Mouse (Mus musculus) lung, postnatal 0 days (tissue): ENCODE data around the gene Srcin1. TPM values are rescaled to one million over a fixed set of nuclear protein-coding genes. Genes with fewer than 3 reads are reported as not detected.

Experiments used
- ATAC-seq: fragments of 200-750 bp; cut with Nextera tagmentation; 2 replicates; pipeline ENCODE4 v1.8.0; 2017; ENCODE audit warnings: moderate library complexity
- DNase-seq: peaks from one replicate; pipeline ENCODE4 v3.0.0-alpha.2; 2016; ENCODE audit warnings: low spot score
- H3K27ac ChIP-seq: fragments of 300-500 bp; sonication (generic); 2 replicates; pipeline ENCODE4 v1.5.1; 2014; ENCODE audit warnings: antibody characterized with exemption, mild to moderate bottlenecking, low read length, mixed read lengths
- H3K27me3 ChIP-seq: fragments of 300-500 bp; sonication (generic); replicated peaks from 2 replicates; pipeline ENCODE4 v1.6.1; 2014; ENCODE audit warnings: low read length, mixed read lengths; ENCODE audit not compliant: insufficient read depth
- H3K36me3 ChIP-seq: fragments of 300-500 bp; sonication (generic); 2 replicates; pipeline ENCODE4 v1.6.1; 2014; ENCODE audit warnings: low read length, mixed read lengths; ENCODE audit not compliant: insufficient read depth
- H3K4me1 ChIP-seq: fragments of 300-500 bp; sonication (generic); 2 replicates; pipeline ENCODE4 v1.6.1; 2014; ENCODE audit warnings: antibody characterized with exemption, low read depth, low read length, mixed read lengths; ENCODE audit not compliant: insufficient read depth
- H3K4me2 ChIP-seq: fragments of 300-500 bp; sonication (generic); replicated peaks from 2 replicates; pipeline ENCODE4 v1.6.1; 2014; ENCODE audit warnings: low read depth, mild to moderate bottlenecking, low read length, moderate library complexity, mixed read lengths
- H3K4me3 ChIP-seq: fragments of 300-500 bp; sonication (generic); 2 replicates; pipeline ENCODE4 v1.5.1; 2014; ENCODE audit warnings: low read depth, low read length
- H3K9ac ChIP-seq: fragments of 300-500 bp; sonication (generic); replicated peaks from 2 replicates; pipeline ENCODE4 v1.6.1; 2014; ENCODE audit warnings: low read depth, mild to moderate bottlenecking
- H3K9me3 ChIP-seq: fragments of 300-500 bp; sonication (generic); 2 replicates; pipeline ENCODE4 v1.6.1; 2016; ENCODE audit warnings: low read length, mixed read lengths
- CTCF ChIP-seq: IDR thresholded peaks from 2 replicates; pipeline ENCODE4 v1.5.1; 2016; ENCODE audit warnings: antibody characterized with exemption, mild to moderate bottlenecking
- EP300 ChIP-seq: IDR thresholded peaks from 2 replicates; pipeline ENCODE4 v1.6.1; 2016; ENCODE audit warnings: antibody characterized with exemption, mild to moderate bottlenecking, control low read depth
- WGBS: fragments of 180-500 bp; shearing (Covaris S2); extraction: QIAGEN DNeasy Blood & Tissue Kit; methylation state at CpG from one replicate; pipeline ENCODE4 v1.1.7; 2014; 5-methylcytosine and 5-hydroxymethylcytosine counted together
- polyA plus RNA-seq: library from polyadenylated mRNA; unstranded; fragments of >200 nt; fragmentation: Nextera tagmentation; extraction: Ambion mirVana; gene quantifications from 2 replicates; pipeline ENCODE4 v1.2.1, GENCODE M21; 2015

Srcin1 gene
- polyA plus RNA-seq, 1 experiment from 2014 or later = 0.36 TPM

GRCm38 (mm10) chr11:97463991-97464390 lies 112.0 kb downstream of the Srcin1 start:
- 97% methylated on average over 4 of the region's 4 CpGs for WGBS
- no peaks in the 10 kb centered on the region for H3K4me1 ChIP-seq
- no peak overlapping the region for H3K4me3 ChIP-seq
- ATAC-seq (no peak), DNase-seq (no peak)
- no peaks in the 10 kb centered on the region for H3K9me3 ChIP-seq
- no peaks in the 10 kb centered on the region for H3K27me3 ChIP-seq
- no peak overlapping the region for H3K9ac ChIP-seq
- TF ChIP-seq EP300 (no peak), CTCF (no peak)
- H3K36me3 ChIP-seq = peaks cover 53% of the 10 kb centered on the region; the same call in 1 of the 2 replicates
- H3K27ac ChIP-seq = no peak overlapping the region
- H3K4me2 ChIP-seq = no peak overlapping the region

- H3K27me3 ChIP-seq = no peaks in the 10 kb centered on the region
- H3K36me3 ChIP-seq = peaks cover 58% of the 10 kb centered on the region; the same call in 1 of the 2 replicates
- DNase-seq (no peak), ATAC-seq (no peak)
- no peak overlapping the region for H3K4me3 ChIP-seq
- H3K9ac ChIP-seq = no peak overlapping the region
- WGBS = 64% methylated on average over 24 of the region's 33 CpGs
- H3K9me3 ChIP-seq = no peaks in the 10 kb centered on the region
- H3K4me1 ChIP-seq = no peaks in the 10 kb centered on the region
- TF ChIP-seq CTCF (no peak), EP300 (no peak)
- no peak overlapping the region for H3K4me2 ChIP-seq
- no peak overlapping the region for H3K27ac ChIP-seq
These were observed 112.8 kb downstream of the Srcin1 start for GRCm38 (mm10) chr11:97463166-97463565.

GRCm38 (mm10) chr11:97462538-97462937 lies 113.4 kb downstream of the Srcin1 start:
- H3K9me3 ChIP-seq = no peaks in the 10 kb centered on the region
- no peaks in the 10 kb centered on the region for H3K4me1 ChIP-seq
- H3K27ac ChIP-seq = no peak overlapping the region
- H3K9ac ChIP-seq = no peak overlapping the region
- H3K27me3 ChIP-seq = no peaks in the 10 kb centered on the region
- TF ChIP-seq EP300 (no peak), CTCF (peak; percentile 35; the same call in 1 of the 2 replicates)
- 86% methylated on average over 6 of the region's 6 CpGs for WGBS
- ATAC-seq = no peak
- peaks cover 64% of the 10 kb centered on the region; the same call in 1 of the 2 replicates for H3K36me3 ChIP-seq
- no peak overlapping the region for H3K4me3 ChIP-seq
- no peak for DNase-seq
- no peak overlapping the region for H3K4me2 ChIP-seq

GRCm38 (mm10) chr11:97461307-97461820 lies 114.6 kb downstream of the Srcin1 start:
- Histone ChIP-seq H3K27me3 (no peaks in the 10 kb centered on the region), H3K9ac (no peak overlapping the region), H3K4me1 (no peaks in the 10 kb centered on the region), H3K36me3 (peaks cover 61% of the 10 kb centered on the region; the same call in 1 of the 2 replicates), H3K9me3 (no peaks in the 10 kb centered on the region), H3K27ac (no peak overlapping the region), H3K4me3 (no peak overlapping the region), H3K4me2 (no peak overlapping the region)
- DNase-seq (no peak), ATAC-seq (no peak)
- WGBS = 89% methylated on average over 3 of the region's 3 CpGs
- TF ChIP-seq EP300 = no peak
- no peak for TF ChIP-seq CTCF

Other genes with a start within 250 kb of the Srcin1 start
- 0.23 and 0.24 TPM in 2 replicates for gene Gpr179, start 224.1 kb downstream of the Srcin1 start, polyA plus RNA-seq
- gene Socs7, start 213.6 kb downstream of the Srcin1 start, polyA plus RNA-seq = 2.4 and 2.5 TPM in 2 replicates
- 7.0 and 8.4 TPM in 2 replicates for gene Arhgap23, start 160.7 kb downstream of the Srcin1 start, polyA plus RNA-seq
- 0.32 and 0.42 TPM in 2 replicates for gene 4933428G20Rik, start 75.8 kb downstream of the Srcin1 start, polyA plus RNA-seq
- gene Epop, start 53.5 kb upstream of the Srcin1 start, polyA plus RNA-seq = 3.5 and 4.1 TPM in 2 replicates
- 3.0 and 3.5 TPM in 2 replicates for gene Mllt6, start 87.2 kb upstream of the Srcin1 start, polyA plus RNA-seq
- 59.1 and 63.8 TPM in 2 replicates for gene Cisd3, start 109.6 kb upstream of the Srcin1 start, polyA plus RNA-seq
- 10.5 TPM in 2 replicates for gene Pcgf2, start 124.3 kb upstream of the Srcin1 start, polyA plus RNA-seq
- gene Psmb3, start 127.2 kb upstream of the Srcin1 start, polyA plus RNA-seq = 350 and 419 TPM in 2 replicates
- gene Pip4k2b, start 168.5 kb upstream of the Srcin1 start, polyA plus RNA-seq = 0.86 and 1.3 TPM in 2 replicates
- 12.7 and 13.2 TPM in 2 replicates for gene Cwc25, start 190.4 kb upstream of the Srcin1 start, polyA plus RNA-seq
- not detected in 2 replicates for gene 1700001P01Rik, start 199.7 kb upstream of the Srcin1 start, polyA plus RNA-seq
- gene Rpl23, start 206.3 kb upstream of the Srcin1 start, polyA plus RNA-seq = 464 and 478 TPM in 2 replicates
- 96.4 and 107 TPM in 2 replicates for gene Lasp1, start 222.8 kb upstream of the Srcin1 start, polyA plus RNA-seq